Mouse (Mus musculus) spleen, adult 10 weeks (tissue): ENCODE measurements around the gene Adam21. TPM values are rescaled to one million over a fixed set of nuclear protein-coding genes. Genes with fewer than 3 reads are reported as not detected.

Experiments
- polyA plus RNA-seq: library from polyadenylated mRNA; stranded (reverse); fragments of 350-450 nt; fragmentation: Illumina TruSeq; extraction: RNeasy Lipid Tissue Mini Kit (QIAGEN cat#74804); gene quantifications from one replicate; pipeline ENCODE4 v1.2.3, GENCODE M21; 2015; ENCODE audit warnings: low replicate concordance; ENCODE audit not compliant: insufficient read depth

The Adam21 gene
- 0.10 TPM for polyA plus RNA-seq

DNA sequence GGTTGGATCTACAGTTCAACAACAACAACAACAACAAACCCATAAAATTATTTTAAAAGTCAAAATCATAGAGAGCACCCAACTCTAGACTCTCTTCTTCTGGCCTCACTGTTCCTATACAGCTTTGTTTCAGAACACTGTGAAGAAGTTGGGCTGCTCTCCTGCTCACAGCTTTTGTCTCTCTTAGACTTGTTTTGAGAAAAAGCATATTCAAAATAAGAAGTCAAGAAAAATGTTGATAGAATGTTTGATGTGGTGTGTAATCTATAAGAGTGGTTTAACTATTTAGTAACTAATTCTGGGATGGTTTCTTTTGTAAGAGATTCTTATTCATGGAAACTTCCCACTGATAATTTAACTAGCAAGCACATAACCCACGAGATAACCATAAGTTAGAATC, at the start of gene Adam21:
Gene Adam21, minus strand, starts transcription at position 101 of the 400 bp plus-strand sequence.

DNA sequence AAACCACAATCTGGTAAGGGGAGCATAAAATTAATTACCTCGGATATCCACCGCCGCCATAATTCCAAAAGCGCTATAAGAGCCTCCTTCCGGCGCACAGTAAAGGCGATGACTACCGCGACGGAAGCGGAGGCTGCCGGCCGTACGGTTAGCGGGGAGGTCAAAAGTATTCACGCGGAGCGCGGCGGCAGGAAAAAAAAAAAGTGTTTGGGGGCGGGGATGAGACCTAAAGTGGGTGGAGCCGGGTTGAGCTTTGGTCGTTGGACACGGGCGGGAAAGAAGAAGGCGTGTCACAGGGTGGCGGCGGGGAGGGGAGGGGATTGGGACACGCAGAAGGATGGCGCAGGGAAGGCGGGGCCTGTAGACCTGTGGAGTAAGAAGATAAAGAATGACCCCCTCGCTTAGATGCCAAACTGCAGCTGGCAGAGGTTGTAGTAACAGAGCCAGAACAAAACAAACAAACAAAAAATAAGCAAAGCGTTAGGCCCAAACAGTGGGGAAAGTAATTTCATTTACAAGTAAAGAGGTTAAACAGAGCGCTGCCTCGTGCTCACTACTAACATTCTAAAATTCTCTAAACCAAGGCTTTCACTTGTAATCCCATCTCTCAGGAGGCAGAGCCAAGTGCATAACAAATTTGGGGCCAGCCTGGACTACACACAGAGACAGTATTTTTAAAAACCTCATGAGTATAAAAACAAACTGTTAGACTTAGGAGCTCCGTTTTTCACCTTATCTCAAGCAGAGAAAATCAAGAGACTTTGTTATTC, 26.8 kb upstream of the Adam21 start, which contains the start of gene Med6:
Gene Med6, minus strand, starts transcription at position 107 of the 770 bp plus-strand sequence.

DNA sequence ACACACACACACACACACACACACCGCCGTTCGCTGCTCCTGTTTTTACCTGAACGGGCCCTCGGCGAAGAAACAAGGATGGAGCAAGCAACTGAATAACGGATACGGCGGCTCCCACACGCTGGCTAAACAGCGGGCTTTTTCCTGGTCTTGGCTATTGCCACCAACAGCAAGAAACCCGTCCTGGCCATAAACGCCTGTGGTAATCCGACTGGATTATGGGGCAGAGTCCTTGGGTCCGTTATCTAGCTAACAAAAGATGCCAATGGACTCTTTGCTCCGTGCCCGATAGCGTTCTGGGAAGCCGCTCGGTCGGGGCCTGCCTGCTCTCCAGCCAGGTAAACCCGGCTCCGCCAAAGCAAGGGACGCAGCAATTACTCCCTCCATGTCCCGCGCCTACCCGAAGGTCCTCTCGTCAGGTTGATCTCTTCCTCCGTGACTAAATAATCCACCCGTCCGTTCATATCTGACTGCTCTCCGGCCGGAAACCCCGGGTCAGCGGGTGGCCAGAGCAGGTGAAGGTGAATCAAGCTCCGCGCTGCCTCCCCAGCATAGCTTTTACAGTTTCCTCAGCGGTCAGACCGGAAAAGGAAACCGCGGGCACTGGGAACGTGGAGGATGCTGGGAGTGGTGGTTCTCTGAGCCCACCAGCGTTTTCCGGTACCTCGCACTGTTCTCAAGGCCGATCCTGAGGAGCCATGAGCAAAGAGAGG, 35.8 kb downstream of the Adam21 start, which contains the start of the genes Gm20498 and Synj2bp:
Gene Gm20498, minus strand, starts transcription at position 590 of the 713 bp plus-strand sequence.
Gene Synj2bp, minus strand, starts transcription at position 596 of the 713 bp plus-strand sequence.

Other genes starting within 250 kb of the Adam21 start
- gene Slc8a3, start 235.3 kb downstream of the Adam21 start, polyA plus RNA-seq = not detected
- 2.8 TPM for gene Gm4787, start 189.0 kb downstream of the Adam21 start, polyA plus RNA-seq
- gene Adam4, start 146.5 kb downstream of the Adam21 start, polyA plus RNA-seq = 3.6 TPM
- gene Cox16, start 83.3 kb downstream of the Adam21 start, polyA plus RNA-seq = 99.0 TPM
- gene Gm20498, start 35.6 kb downstream of the Adam21 start, polyA plus RNA-seq = 2.6 TPM
- gene Synj2bp, start 35.6 kb downstream of the Adam21 start, polyA plus RNA-seq = 55.6 TPM
- gene Med6, start 26.5 kb upstream of the Adam21 start, polyA plus RNA-seq = 60.4 TPM
- 0.50 TPM for gene Ttc9, start 62.8 kb upstream of the Adam21 start, polyA plus RNA-seq
- 2.6 TPM for gene Map3k9, start 212.7 kb upstream of the Adam21 start, polyA plus RNA-seq